Mouse (Mus musculus) adipocyte (in vitro differentiated cells): ENCODE measurements around the gene Atp13a4.

ENCODE experiments used
- DNase-seq: peaks from one replicate; pipeline ENCODE4 v3.0.0-alpha.2; 2016; ENCODE audit warnings: low spot score

The Atp13a4 gene

DNA sequence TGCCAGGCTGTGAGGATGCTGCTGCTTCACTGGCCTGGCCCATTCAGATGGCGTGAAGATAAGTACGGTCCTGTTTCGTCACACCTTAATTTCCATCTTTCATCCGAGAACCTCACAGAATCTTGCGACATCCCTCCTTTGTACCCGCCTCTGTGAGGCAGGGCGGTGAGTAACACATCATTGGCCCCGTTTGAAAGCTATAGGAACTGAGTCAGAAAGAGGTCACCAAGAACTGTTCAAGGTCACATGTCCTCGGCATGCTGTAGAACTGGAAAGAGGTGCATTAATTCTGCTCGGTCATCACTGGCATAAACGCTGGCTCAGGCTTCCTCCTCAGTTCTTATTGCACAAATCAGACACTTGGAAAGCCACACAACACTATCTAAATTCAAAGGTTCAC lies at the start of gene Atp13a4:
TSS of gene Atp13a4 (minus strand) at position 36 of the 400 bp plus-strand sequence.
- DNase-seq, result no peak

DNA sequence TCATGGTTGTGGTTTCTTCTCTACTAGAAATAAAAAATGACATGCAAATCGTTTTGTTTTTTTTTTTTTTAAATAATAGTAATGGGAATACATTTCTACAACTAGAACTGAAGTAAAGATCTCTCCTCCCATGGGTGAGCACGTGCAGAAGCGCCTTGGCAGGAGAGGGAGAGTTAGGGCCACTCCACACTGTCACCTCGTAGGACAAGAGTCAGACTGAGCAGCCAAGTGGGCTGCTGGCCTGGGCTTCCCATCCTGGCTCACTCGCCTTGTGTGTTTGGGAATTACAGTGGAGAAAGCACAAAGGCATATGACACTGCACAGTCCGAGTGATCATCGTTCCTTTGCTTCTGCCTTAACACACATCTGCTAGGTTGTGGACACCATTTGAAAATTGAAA lies 47.5 kb upstream of the Atp13a4 start:
- no peak for DNase-seq

GRCm38 (mm10) chr16:29579787-29580176 lies 35.1 kb upstream of the Atp13a4 start:
- no peak for DNase-seq

- peak; percentile 99 for DNase-seq
These were observed 34.6 kb upstream of the Atp13a4 start, which contains the start of gene Opa1 for GRCm38 (mm10) chr16:29579167-29579786. Gene Opa1, plus strand, starts transcription at chr16:29579334.

- DNase-seq, result peak; percentile 19
These were observed 31.0 kb upstream of the Atp13a4 start for GRCm38 (mm10) chr16:29575620-29576019.

GRCm38 (mm10) chr16:29574013-29574412 lies 29.3 kb upstream of the Atp13a4 start:
- no peak for DNase-seq

- DNase-seq, result peak; percentile 80
These were observed 16.2 kb upstream of the Atp13a4 start for GRCm38 (mm10) chr16:29560869-29561268.

DNA sequence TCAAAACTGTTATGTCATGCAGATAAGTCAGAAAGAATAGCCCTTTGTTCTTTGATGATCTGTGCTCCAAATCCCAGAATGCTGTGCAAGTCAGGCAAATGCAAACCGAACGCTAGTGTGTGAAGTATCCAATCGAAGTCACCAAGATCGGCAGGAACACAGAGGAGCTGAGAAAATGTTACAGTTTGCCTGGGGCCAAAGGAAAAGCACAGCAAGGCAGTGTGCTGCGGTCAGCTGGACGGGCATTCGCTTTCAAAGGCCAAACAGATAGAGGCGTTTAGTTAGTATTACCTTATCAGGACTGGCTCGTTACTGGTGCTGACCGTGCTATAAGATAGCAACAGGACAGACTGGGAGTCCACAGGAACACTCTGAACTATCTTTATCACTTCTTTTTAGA lies 15.8 kb upstream of the Atp13a4 start:
- no peak for DNase-seq

DNA sequence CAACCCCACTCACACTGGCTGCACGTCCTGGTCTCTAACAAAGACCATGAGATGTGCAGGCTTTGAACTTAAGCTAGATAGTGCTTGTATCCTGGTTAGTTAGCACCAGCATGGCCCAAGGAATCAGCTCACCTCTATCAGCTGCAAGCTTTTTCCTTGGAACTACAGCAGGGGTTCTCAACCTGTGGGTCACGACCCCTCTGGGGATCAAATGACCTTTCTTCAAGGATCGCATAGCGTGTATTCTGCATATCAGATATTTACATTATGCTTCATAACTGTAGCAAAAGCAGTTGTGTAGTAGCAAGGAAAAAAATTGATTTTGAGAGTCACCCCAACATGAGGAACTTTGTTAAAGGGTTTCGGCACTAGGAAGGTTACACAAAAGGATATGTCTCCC lies 15.0 kb upstream of the Atp13a4 start:
- DNase-seq, result no peak

GRCm38 (mm10) chr16:29541261-29541683 lies 3.4 kb downstream of the Atp13a4 start:
- no peak for DNase-seq

DNA sequence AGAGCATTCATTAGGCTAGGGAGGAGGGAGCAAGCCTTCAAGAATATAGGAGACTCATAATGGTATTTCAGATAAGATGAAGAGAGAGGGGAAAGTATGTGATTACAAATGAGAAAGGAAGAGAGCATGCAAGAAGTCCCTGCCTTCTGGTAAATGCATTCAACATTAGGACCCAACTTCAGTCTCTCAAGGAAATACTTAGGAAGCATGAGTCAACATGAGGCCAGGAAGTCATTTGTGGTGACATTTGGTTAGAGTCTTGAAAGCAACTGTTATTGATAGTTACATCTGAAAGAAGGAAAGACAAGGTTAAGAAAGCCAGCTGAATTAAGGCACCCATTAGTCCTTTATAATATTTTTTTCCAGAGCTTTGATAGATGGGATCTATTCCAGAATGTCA lies 4.8 kb downstream of the Atp13a4 start:
- DNase-seq, result no peak

- DNase-seq, result no peak
These were observed 8.1 kb downstream of the Atp13a4 start for GRCm38 (mm10) chr16:29536411-29537204.

GRCm38 (mm10) chr16:29535866-29536265 lies 8.8 kb downstream of the Atp13a4 start:
- no peak for DNase-seq

- no peak for DNase-seq
These were observed 11.0 kb downstream of the Atp13a4 start for GRCm38 (mm10) chr16:29533641-29534040.

- peak; percentile 21 for DNase-seq
These were observed 17.6 kb downstream of the Atp13a4 start for GRCm38 (mm10) chr16:29527085-29527484.

DNA sequence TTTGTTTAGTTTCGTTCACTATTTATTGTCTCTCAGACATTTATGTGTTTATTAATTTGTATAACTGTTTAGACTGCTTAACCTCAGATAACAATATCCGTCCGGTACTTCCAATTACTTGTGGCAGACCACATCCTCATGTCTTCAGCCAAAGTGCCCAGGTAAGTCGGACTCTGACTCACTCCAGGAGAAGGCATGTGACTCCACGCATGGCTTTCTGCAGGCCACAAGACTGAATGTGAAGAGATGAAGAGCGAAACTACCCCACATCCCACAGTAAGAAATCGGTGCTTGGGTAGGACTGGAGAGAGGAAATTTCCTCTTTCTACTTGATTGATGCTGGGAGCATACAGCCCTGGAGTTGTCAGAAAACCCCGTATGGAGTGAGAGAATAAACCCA lies 18.1 kb downstream of the Atp13a4 start:
- DNase-seq, result no peak

GRCm38 (mm10) chr16:29512495-29512894 lies 32.2 kb downstream of the Atp13a4 start:
- DNase-seq, result no peak

- no peak for DNase-seq
These were observed 33.9 kb downstream of the Atp13a4 start for GRCm38 (mm10) chr16:29510743-29511142.

- no peak for DNase-seq
These were observed 34.8 kb downstream of the Atp13a4 start for GRCm38 (mm10) chr16:29509881-29510280.

DNA sequence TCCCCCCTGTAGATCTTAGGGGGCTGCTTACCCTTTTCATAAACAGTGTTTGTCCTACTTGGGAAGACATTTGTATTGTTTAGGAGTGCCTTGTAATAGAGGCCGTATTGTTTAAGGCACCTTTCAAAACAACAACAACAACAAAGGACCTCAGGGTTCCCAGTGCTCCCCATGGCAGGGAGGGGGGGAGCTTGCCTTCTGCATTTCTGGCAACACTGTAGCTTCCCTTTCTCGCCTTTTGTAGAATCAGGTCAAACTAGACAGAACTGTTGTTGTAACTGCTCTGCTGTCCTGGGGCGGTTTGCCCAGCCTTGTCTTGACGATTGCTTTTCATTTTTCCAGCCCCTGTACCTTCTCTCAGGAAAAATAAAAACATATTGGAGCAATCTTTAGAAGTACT lies 40.0 kb downstream of the Atp13a4 start:
- DNase-seq, result no peak

DNA sequence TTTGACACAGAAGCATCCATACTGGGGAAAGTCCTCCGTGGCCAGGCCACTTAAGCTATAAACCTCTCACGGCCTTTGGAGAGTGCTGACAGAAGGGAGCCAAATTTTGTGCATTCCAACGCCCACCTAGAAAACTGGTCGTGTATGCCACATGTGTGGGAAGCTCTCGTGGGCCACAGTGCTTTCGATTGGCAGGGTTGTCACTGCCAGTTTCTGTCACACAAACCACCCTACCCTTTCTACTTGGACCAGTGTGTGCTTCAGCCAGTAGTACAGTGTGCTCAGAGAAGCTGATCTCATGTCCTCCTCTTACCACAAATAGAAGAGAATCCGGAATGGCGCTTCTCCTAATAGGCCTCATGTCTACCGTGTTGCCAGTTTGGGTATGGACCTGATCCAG lies 40.5 kb downstream of the Atp13a4 start:
- DNase-seq, result no peak

DNA sequence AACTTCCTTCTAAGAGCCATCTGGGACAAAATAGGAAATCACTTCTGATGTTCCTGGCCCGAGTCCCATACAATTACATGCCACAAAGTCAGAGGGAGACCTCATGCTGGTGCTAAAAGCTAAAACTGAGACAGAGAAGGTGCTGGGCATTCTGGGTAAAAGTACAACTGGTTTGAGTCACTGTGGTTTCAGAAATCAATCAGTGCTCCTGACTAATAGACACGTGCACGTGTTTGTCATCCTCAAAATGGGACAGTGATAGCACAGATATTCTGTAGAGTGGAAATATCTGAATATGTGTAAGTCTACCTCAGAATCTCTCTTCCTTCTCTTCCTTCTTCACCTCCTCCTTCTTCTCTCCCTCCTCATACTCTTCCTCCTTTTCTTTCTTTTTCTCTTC lies 53.6 kb downstream of the Atp13a4 start:
- no peak for DNase-seq

- DNase-seq, result no peak
These were observed 63.2 kb downstream of the Atp13a4 start for GRCm38 (mm10) chr16:29481439-29481838.

DNA sequence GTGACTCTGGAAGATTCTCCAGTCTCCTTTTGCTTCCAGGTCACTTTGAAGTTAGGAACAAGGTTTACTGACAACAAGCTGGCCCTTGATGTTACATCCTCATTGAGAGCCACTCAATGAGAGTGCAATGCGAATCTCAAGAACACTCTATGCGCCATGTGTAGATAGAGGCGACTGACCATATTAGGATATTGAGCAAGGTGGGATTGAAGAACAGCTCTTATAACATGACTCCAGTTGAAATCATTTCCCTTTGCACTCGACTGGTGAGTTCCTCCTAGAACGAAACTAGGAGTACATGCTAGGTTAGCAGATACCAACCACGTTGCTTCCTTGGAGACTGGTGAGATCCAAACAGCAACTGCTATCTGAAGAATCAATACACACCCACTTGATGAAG lies 64.3 kb downstream of the Atp13a4 start:
- DNase-seq, result no peak
